Mouse (Mus musculus): Measurements from ENCODE around the gene Myzap.
A peak's percentile ranks its signal among the peaks of the same experiment; 100 is the strongest.

Myzap gene

GRCm38 (mm10) chr9:71604914-71605635 is 12.9 kb upstream of the Myzap start:
- DNase-seq (ENCODE audit: low spot score): peak; percentile 66

GRCm38 (mm10) chr9:71599861-71600260 is 7.7 kb upstream of the Myzap start:
- no peak for DNase-seq (ENCODE audit: low spot score)

- DNase-seq (ENCODE audit: low spot score): no peak
Observed at GRCm38 (mm10) chr9:71596888-71597287, 4.7 kb upstream of the Myzap start.

- no peak for DNase-seq (ENCODE audit: low spot score)
Observed at GRCm38 (mm10) chr9:71592577-71593285, 571 bp upstream of the Myzap start.

GRCm38 (mm10) chr9:71591106-71591505 is 1.1 kb downstream of the Myzap start:
- DNase-seq (ENCODE audit: low spot score): no peak

- DNase-seq (ENCODE audit: low spot score): no peak
Observed at GRCm38 (mm10) chr9:71589771-71590170, 2.4 kb downstream of the Myzap start.

GRCm38 (mm10) chr9:71588930-71589592 is 3.1 kb downstream of the Myzap start:
- no peak for DNase-seq (ENCODE audit: low spot score)

- no peak for DNase-seq (ENCODE audit: low spot score)
Observed at GRCm38 (mm10) chr9:71586408-71586807, 5.8 kb downstream of the Myzap start.

GRCm38 (mm10) chr9:71582771-71583170 is 9.4 kb downstream of the Myzap start:
- DNase-seq (ENCODE audit: low spot score): no peak

- DNase-seq (ENCODE audit: low spot score): no peak
Observed at GRCm38 (mm10) chr9:71578896-71579564, 13.1 kb downstream of the Myzap start.

GRCm38 (mm10) chr9:71574440-71574839 is 17.7 kb downstream of the Myzap start:
- no peak for DNase-seq (ENCODE audit: low spot score)

- no peak for DNase-seq (ENCODE audit: low spot score)
Observed at GRCm38 (mm10) chr9:71573771-71574340, 18.3 kb downstream of the Myzap start.

- no peak for DNase-seq (ENCODE audit: low spot score)
Observed at GRCm38 (mm10) chr9:71571150-71571633, 21.0 kb downstream of the Myzap start.

- no peak for DNase-seq (ENCODE audit: low spot score)
Observed at GRCm38 (mm10) chr9:71570170-71570569, 22.0 kb downstream of the Myzap start.

GRCm38 (mm10) chr9:71568323-71568942 is 23.7 kb downstream of the Myzap start:
- DNase-seq (ENCODE audit: low spot score): no peak

- no peak for DNase-seq (ENCODE audit: low spot score)
Observed at GRCm38 (mm10) chr9:71567391-71567790, 24.8 kb downstream of the Myzap start.

GRCm38 (mm10) chr9:71566763-71567162 is 25.4 kb downstream of the Myzap start:
- DNase-seq (ENCODE audit: low spot score): no peak

- DNase-seq (ENCODE audit: low spot score): peak; percentile 76
Observed at GRCm38 (mm10) chr9:71557737-71558136, 34.4 kb downstream of the Myzap start.

GRCm38 (mm10) chr9:71554001-71554400 is 38.2 kb downstream of the Myzap start:
- no peak for DNase-seq (ENCODE audit: low spot score)

- DNase-seq (ENCODE audit: low spot score): no peak
Observed at GRCm38 (mm10) chr9:71550176-71550575, 42.0 kb downstream of the Myzap start.

- DNase-seq (ENCODE audit: low spot score): no peak
Observed at GRCm38 (mm10) chr9:71547704-71548275, 44.4 kb downstream of the Myzap start.
